Mouse (Mus musculus) forebrain, embryonic 16.5 days (tissue): Measurements from ENCODE around the gene Cbx2. TPM values are rescaled to one million over a fixed set of nuclear protein-coding genes. Genes with fewer than 3 reads are reported as not detected.

ENCODE experiments used
- ATAC-seq: fragments of 200-750 bp; cut with Nextera tagmentation; 2 replicates; pipeline ENCODE4 v1.8.0; 2017; ENCODE audit warnings: mild to moderate bottlenecking, moderate library complexity
- H3K27ac ChIP-seq: fragments of 300-500 bp; sonication (generic); 2 replicates; pipeline ENCODE4 v1.5.1; 2014; ENCODE audit warnings: low read length, control low read depth
- H3K27me3 ChIP-seq: fragments of 300-500 bp; sonication (generic); replicated peaks from 2 replicates; pipeline ENCODE4 v1.6.1; 2014; ENCODE audit warnings: low read length; ENCODE audit not compliant: control insufficient read depth, insufficient read depth
- H3K36me3 ChIP-seq: fragments of 300-500 bp; sonication (generic); 2 replicates; pipeline ENCODE4 v1.6.1; 2014; ENCODE audit not compliant: control insufficient read depth, insufficient read depth
- H3K4me1 ChIP-seq: fragments of 300-500 bp; sonication (generic); replicated peaks from 2 replicates; pipeline ENCODE4 v1.6.1; 2014; ENCODE audit warnings: low read length; ENCODE audit not compliant: control insufficient read depth, insufficient read depth
- H3K4me2 ChIP-seq: fragments of 300-500 bp; sonication (generic); 2 replicates; pipeline ENCODE4 v1.6.1; 2014; ENCODE audit warnings: mild to moderate bottlenecking, low read length, control low read depth
- H3K4me3 ChIP-seq: fragments of 300-500 bp; sonication (generic); replicated peaks from 2 replicates; pipeline ENCODE4 v1.5.1; 2014; ENCODE audit warnings: mild to moderate bottlenecking, low read length, control low read depth
- H3K9ac ChIP-seq: fragments of 300-500 bp; sonication (generic); replicated peaks from 2 replicates; pipeline ENCODE4 v1.6.1; 2014; ENCODE audit warnings: low read depth, low read length, control low read depth
- H3K9me3 ChIP-seq: fragments of 300-500 bp; sonication (generic); 2 replicates; pipeline ENCODE4 v1.6.1; 2016; ENCODE audit warnings: low read length; ENCODE audit not compliant: control insufficient read depth
- WGBS: fragments of 180-500 bp; shearing (Covaris S2); extraction: QIAGEN DNeasy Blood & Tissue Kit; methylation state at CpG from one replicate; pipeline ENCODE4 v1.1.7; 2014; 5-methylcytosine and 5-hydroxymethylcytosine counted together
- polyA plus RNA-seq: library from polyadenylated mRNA; unstranded; fragments of >200 nt; fragmentation: Nextera tagmentation; extraction: Ambion mirVana; gene quantifications from 2 replicates; pipeline ENCODE4 v1.2.1, GENCODE M21; 2015

Cbx2 gene
- polyA plus RNA-seq, 1 experiment from 2014 or later = 24.9 TPM

DNA sequence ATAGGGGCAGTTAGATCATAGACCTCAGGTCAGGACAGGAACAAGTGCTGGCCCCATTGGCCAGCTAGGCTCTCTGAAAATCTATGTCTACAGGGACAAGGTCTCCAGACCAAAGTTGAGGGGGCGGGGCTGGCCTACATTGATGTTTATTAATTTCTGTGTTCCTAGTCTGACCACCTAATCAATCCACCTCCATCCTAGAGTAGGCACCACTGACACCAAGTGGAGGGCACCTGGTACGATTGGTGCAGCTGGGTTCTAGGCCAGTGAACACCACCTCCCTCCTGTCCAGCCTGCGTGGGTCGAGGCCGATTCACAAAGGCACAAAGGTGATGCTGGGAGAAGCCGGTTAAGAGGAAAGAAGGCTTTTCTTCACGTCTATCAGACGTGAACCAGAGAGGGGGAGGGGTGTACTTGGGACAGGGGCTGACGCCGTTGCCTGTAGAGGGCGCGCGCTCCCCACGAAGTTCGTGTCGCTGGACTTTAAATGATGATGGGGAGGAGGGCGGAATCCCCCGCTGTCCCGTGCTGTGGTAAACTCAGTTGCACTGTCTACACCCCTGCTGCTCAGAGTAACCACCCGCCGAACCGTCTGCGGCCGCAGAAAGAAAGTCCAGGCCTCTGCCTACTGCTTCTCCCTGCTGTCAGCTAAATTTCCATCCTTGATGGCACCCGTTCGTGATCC lies 11.3 kb downstream of the Cbx2 start:
- Histone ChIP-seq H3K27me3 (peaks cover 27% of the 10 kb centered on the region), H3K4me2 (peak overlapping the region; percentile 31), H3K4me1 (peaks cover 44% of the 10 kb centered on the region), H3K9ac (no peak overlapping the region), H3K36me3 (peaks cover 6% of the 10 kb centered on the region), H3K9me3 (no peaks in the 10 kb centered on the region), H3K27ac (no peak overlapping the region), H3K4me3 (0 out of 2 replicates have a peak overlapping the region, but pooled peaks have one; percentile 3)
- peak; percentile 37 for ATAC-seq
- WGBS = under 1% methylated on average over 26 of the region's 26 CpGs

DNA sequence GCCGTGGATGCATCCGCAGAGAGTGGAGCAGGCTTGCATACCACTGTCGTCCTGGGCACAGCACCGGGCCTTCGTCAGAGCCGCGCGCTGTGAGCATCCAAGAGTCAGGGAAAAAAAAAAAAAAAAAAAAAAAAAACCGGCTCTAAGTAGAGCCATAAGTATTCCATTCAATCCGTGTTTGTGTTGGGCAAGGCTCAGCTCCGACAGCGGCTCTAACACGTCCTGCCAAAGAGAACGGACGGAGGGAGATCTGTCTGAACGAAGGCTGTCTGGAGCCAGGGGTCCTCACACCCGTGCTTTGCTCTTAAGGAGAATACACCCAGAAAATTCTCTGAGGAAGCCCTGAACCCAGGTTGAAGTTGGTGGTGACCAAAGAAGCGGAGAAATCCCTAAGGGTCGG lies 11.9 kb downstream of the Cbx2 start:
- 5% methylated on average over 19 of the region's 19 CpGs for WGBS
- H3K36me3 ChIP-seq = peaks cover 2% of the 10 kb centered on the region; the same call in 1 of the 2 replicates
- H3K9me3 ChIP-seq = no peaks in the 10 kb centered on the region
- H3K4me3 ChIP-seq = 0 out of 2 replicates have a peak overlapping the region, but pooled peaks have one; percentile 3
- H3K4me1 ChIP-seq = peaks cover 50% of the 10 kb centered on the region
- peaks cover 27% of the 10 kb centered on the region for H3K27me3 ChIP-seq
- ATAC-seq = no peak
- peak overlapping the region; percentile 31 for H3K4me2 ChIP-seq
- no peak overlapping the region for H3K9ac ChIP-seq
- H3K27ac ChIP-seq = no peak overlapping the region

DNA sequence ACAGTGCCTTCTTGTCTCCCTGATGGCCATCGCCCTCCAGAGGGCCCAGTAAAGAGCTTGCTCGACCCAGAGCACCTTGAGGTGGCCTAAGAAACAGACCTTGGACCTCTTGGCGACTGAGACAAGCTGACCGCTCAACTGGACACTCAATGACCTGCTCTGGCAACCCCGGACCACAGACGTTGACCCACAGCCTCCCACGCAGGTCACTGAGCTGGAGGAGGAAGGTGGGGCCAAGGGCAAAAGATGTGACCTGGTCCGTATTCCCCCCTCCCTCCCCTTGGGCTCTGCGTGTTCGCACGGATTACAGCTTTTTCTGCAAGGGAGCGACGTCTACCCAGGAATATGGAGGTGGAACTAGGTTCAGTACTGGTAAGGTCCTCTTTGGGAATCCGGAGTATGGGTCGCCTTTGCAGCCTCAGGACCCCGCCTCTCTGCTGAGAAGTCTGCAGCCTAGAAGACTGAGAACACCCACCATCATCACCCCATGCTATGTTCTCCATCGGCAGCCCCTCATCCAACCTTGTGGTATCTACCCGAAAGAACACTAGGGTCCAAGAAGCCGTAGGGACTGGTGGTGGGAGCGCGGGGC lies 12.4 kb downstream of the Cbx2 start:
- Histone ChIP-seq H3K4me2 (peak overlapping the region; percentile 18; the same call in 1 of the 2 replicates), H3K27ac (no peak overlapping the region), H3K36me3 (peaks cover 2% of the 10 kb centered on the region; the same call in 1 of the 2 replicates), H3K9me3 (no peaks in the 10 kb centered on the region), H3K4me3 (0 out of 2 replicates have a peak overlapping the region, but pooled peaks have one; percentile 3), H3K27me3 (peaks cover 27% of the 10 kb centered on the region), H3K4me1 (peaks cover 56% of the 10 kb centered on the region), H3K9ac (no peak overlapping the region)
- 3% methylated on average over 21 of the region's 21 CpGs for WGBS
- no peak for ATAC-seq

GRCm38 (mm10) chr11:119035686-119036165 lies 13.0 kb downstream of the Cbx2 start:
- Histone ChIP-seq H3K9me3 (no peaks in the 10 kb centered on the region), H3K27ac (no peak overlapping the region), H3K4me2 (peak overlapping the region; percentile 18; the same call in 1 of the 2 replicates), H3K36me3 (no peaks in the 10 kb centered on the region; the same call in 1 of the 2 replicates), H3K9ac (no peak overlapping the region), H3K4me3 (0 out of 2 replicates have a peak overlapping the region, but pooled peaks have one; percentile 3), H3K27me3 (peaks cover 27% of the 10 kb centered on the region), H3K4me1 (peaks cover 56% of the 10 kb centered on the region)
- WGBS = 4% methylated on average over 21 of the region's 21 CpGs
- no peak for ATAC-seq

DNA sequence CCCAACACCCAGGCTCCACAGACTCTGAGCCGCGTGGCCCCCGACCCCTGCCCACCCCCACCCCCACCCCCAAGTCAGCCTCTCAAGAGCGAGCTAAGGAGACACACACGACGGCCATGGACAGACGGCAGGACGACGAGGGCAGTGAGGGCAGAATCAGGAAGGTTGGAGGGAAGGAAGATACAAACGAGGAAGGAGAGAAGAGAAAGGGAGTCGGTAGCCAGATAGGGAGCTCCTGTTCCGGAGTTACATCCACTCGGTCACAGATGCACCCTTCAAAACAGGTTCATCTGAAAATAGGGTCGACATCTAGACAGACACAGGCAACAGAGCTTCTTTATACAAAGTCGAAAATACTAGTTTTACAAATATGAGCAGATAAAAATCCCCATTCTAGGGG lies 13.7 kb downstream of the Cbx2 start:
- Histone ChIP-seq H3K27ac (no peak overlapping the region), H3K4me3 (no peak overlapping the region), H3K4me2 (no peak overlapping the region), H3K4me1 (peaks cover 57% of the 10 kb centered on the region), H3K9me3 (no peaks in the 10 kb centered on the region), H3K27me3 (peaks cover 27% of the 10 kb centered on the region), H3K9ac (no peak overlapping the region), H3K36me3 (no peaks in the 10 kb centered on the region)
- 9% methylated on average over 15 of the region's 15 CpGs for WGBS
- ATAC-seq = no peak

DNA sequence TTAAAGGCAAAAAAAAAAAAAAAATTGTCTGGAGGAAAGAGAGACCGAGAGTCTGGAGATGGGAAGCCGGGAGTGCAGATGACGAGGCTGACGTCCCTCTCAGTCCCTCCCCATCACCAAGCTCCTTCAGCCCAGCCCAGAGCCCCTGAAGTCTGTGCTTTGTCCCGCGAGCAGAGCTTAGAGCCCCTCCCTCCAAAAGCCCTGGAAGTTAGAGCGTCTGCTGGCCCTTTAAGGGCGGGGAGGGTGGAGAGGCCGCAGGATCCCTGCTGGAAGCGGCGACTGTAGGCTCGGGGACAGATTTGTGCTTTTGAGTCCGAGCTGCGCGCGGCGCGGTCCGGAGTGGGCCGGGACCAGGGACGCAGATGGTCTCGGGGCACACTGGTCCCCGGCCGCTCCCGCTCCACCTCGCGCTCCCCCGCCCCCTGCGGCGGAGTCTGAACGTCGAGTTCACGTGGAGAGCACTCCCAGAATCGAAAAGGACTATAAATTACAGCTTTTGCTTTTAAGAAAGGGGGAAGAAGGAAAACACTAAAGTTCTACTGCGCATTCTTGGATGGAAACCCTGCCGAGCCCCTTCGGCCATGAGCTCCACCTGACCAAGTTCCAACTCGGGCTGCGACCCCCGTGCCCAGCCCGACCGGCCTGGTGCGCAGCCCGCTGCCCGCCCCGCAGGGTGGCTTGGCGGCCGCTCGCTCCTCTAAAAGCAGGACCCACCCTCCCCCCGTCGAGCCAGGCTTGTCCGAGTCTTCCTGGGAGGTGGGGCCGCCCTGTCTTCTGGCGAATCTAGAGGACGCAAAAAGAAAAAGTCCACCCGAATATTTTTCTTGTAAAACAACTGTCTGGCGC lies 14.4 kb downstream of the Cbx2 start:
- Histone ChIP-seq H3K36me3 (no peaks in the 10 kb centered on the region), H3K4me3 (peak overlapping the region; percentile 47), H3K27ac (no peak overlapping the region), H3K4me1 (peaks cover 64% of the 10 kb centered on the region), H3K9ac (peak overlapping the region; percentile 53), H3K27me3 (peaks cover 34% of the 10 kb centered on the region), H3K4me2 (peak overlapping the region; percentile 79), H3K9me3 (no peaks in the 10 kb centered on the region)
- 2% methylated on average over 57 of the region's 57 CpGs for WGBS
- ATAC-seq = no peak

DNA sequence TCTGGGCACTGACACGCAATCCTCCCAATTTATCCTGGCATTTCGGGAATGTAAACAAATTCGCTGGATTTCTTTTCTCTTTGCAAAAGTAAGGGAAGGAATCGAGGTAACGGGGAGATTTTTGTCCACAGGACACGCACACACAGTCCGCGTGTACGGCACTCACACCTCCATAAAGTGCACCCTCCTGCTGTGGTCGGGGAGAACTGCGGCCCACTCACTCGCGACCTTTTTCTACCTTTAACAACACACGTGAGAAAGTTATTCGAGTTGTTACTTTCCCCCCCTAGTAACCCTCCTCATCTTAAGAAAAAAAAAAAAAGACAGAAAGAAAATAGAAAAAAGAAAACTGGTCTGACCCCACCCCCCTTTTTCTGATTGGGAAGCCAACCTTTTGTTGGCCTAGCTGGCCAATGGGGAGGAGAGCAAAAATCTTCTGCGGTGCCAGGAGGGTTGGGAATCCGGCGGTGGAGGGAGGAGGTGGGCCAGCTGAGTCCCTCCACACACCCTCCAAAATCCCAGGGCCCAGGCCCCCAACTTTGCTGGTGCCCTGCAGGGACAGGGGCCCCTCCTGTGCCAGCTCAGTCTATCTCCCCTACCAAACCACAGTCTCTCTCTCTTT lies 15.1 kb downstream of the Cbx2 start:
- Histone ChIP-seq H3K4me1 (peaks cover 64% of the 10 kb centered on the region), H3K27ac (no peak overlapping the region), H3K36me3 (no peaks in the 10 kb centered on the region), H3K9ac (no peak overlapping the region; the same call in 1 of the 2 replicates), H3K27me3 (peaks cover 37% of the 10 kb centered on the region), H3K4me3 (peak overlapping the region; percentile 47), H3K9me3 (no peaks in the 10 kb centered on the region), H3K4me2 (peak overlapping the region; percentile 79)
- WGBS = 8% methylated on average over 18 of the region's 18 CpGs
- ATAC-seq = no peak

DNA sequence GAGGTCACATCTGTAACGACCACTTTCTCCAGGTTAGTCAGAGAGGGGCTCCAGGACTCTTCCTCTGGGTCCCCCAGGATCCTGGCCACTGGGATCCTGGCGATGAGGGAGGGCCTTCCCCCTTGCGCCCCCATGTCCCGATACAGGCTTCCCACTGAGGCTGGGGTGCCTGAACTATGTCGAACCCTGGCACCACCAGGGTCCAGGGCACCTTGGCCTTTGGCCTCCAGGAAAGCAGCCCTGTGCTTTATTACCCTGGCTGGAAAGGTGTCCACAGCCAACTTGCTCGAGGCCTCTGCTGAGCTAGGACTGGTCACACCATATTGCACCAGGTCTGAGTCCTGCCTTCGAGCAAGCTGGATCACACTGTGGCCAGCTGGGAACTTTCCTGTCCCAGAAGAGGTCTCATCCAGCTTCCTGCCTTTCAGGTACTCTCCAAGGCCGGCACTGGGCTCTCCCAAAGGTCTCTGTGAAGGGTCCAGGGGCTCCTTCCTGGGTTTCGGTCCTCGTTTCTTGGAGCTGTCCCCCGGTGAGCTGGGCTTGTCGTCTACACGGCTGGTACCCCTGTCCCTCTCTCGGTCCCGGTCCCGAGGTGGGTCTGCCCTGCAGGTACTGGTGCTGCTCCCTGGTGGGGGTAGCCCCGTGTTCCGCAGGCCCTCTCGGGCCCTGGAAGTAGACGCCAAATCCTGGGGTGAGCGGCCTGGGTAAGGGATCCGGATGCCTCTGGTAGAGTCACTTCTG lies 16.2 kb downstream of the Cbx2 start:
- no peak for ATAC-seq

More for the DNA sequence above, 16.2 kb downstream of the Cbx2 start:
- Histone ChIP-seq H3K36me3 (no peaks in the 10 kb centered on the region), H3K4me1 (peaks cover 64% of the 10 kb centered on the region), H3K27me3 (peaks cover 42% of the 10 kb centered on the region), H3K27ac (no peak overlapping the region), H3K4me3 (no peak overlapping the region), H3K4me2 (no peak overlapping the region; the same call in 1 of the 2 replicates), H3K9ac (no peak overlapping the region), H3K9me3 (no peaks in the 10 kb centered on the region)
- WGBS = 35% methylated on average over 22 of the region's 22 CpGs
